Mouse (Mus musculus): ENCODE data around the gene Mapk1ip1l. TPM values are rescaled to one million over a fixed set of nuclear protein-coding genes. Genes with fewer than 3 reads are reported as not detected.

The Mapk1ip1l gene
- polyA plus RNA-seq, 2 experiments: 19.1 to 26.3 TPM

DNA sequence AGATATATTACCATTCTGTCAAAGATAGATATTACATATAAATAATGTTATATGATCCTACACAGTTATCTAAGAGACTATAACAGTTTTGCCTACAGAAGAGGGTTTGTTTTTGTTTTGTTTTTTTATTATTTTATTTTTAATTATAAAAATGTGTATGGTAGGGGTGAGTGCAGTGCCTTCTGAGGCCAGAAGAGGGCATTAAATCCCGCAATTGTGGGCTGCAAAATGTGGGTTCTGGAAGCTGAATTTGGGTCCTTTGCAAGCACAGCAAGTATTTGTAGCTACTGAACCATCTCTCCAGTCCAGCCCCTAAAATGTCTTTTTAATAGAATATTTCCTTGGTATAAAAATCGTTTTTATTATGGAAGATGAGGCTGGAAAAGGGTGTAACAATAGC is 19.0 kb upstream of the Mapk1ip1l start:
- Histone ChIP-seq H3K36me3 (replicated peaks; ENCODE audit: control insufficient read depth, insufficient read depth, low read depth) (peaks cover 12% of the 10 kb centered on the region), H3K9ac (replicated peaks) (no peak overlapping the region), H3K9me3 (ENCODE audit: control insufficient read depth, low read length) (no peaks in the 10 kb centered on the region), H3K4me1 (replicated peaks; ENCODE audit: control insufficient read depth in 2 of 2, insufficient read depth in 2 of 2, low read length in 1 of 2) (peaks cover 4 to 12% of the 10 kb centered on the region in 2 experiments), H3K4me2 (ENCODE audit: low read depth) (no peak overlapping the region), H3K4me3 (ENCODE audit: insufficient read depth in 1 of 2, low read depth in 2 of 2, low read length in 2 of 2) (no peak overlapping the region), H3K27me3 (ENCODE audit: control insufficient read depth, insufficient read depth, low read length) (no peaks in the 10 kb centered on the region), H3K27ac (no peak overlapping the region)
- WGBS (ENCODE audit: insufficient replicate concordance): 63% methylated on average over 2 of the region's 2 CpGs
- no peak for ATAC-seq (ENCODE audit: insufficient read depth)
- peak; percentile 64 for TF ChIP-seq CTCF (IDR thresholded peaks at IDR 0.05; ENCODE audit: low read depth)
- TF ChIP-seq EP300 (IDR thresholded peaks at IDR 0.05; ENCODE audit: low read depth): no peak
- no peak for DNase-seq (ENCODE audit: low read depth in 3 of 3, low spot score in 3 of 3)

- Histone ChIP-seq H3K4me3 (ENCODE audit: insufficient read depth in 1 of 2, low read depth in 2 of 2, low read length in 2 of 2) (no peak overlapping the region), H3K36me3 (replicated peaks; ENCODE audit: control insufficient read depth, insufficient read depth, low read depth) (peaks cover 6% of the 10 kb centered on the region), H3K27ac (no peak overlapping the region), H3K9me3 (ENCODE audit: control insufficient read depth, low read length) (no peaks in the 10 kb centered on the region), H3K9ac (replicated peaks) (no peak overlapping the region), H3K4me1 (replicated peaks; ENCODE audit: control insufficient read depth in 2 of 2, insufficient read depth in 2 of 2, low read length in 1 of 2) (peaks cover 8% of the 10 kb centered on the region in 2 experiments), H3K27me3 (ENCODE audit: control insufficient read depth, insufficient read depth, low read length) (no peaks in the 10 kb centered on the region), H3K4me2 (ENCODE audit: low read depth) (no peak overlapping the region)
- TF ChIP-seq EP300 (IDR thresholded peaks at IDR 0.05; ENCODE audit: low read depth) (no peak), CTCF (IDR thresholded peaks at IDR 0.05; ENCODE audit: low read depth) (no peak)
- DNase-seq (ENCODE audit: low read depth in 3 of 3, low spot score in 3 of 3) (no peak), ATAC-seq (ENCODE audit: insufficient read depth) (no peak)
- 83% methylated on average over 4 of the region's 4 CpGs for WGBS (ENCODE audit: insufficient replicate concordance)
Measured at GRCm38 (mm10) chr14:47281535-47281934, 16.5 kb upstream of the Mapk1ip1l start.

DNA sequence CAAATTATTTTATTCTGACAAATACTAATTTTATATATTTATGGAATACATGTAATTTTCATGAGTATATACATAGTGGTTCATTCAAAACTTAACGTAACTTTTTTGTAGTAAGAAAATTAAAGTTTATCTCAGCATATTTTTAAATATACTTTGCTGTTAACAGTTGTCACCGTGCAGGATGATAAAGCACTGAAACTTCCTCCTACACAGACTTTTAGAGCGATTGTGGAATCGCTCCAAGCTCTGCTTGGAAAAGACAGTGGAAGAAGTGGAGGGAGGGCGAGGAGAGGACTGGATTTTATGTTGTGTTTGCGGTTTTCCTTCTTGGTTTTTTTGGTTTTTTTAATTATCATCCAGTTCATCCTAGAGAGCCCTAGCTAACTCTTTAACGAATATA is 14.5 kb upstream of the Mapk1ip1l start:
- DNase-seq (ENCODE audit: low read depth in 3 of 3, low spot score in 3 of 3) (no peak), ATAC-seq (ENCODE audit: insufficient read depth) (no peak)
- 62% methylated on average over 7 of the region's 7 CpGs for WGBS (ENCODE audit: insufficient replicate concordance)
- no peaks in the 10 kb centered on the region for H3K9me3 ChIP-seq (ENCODE audit: control insufficient read depth, low read length)
- H3K36me3 ChIP-seq (replicated peaks; ENCODE audit: control insufficient read depth, insufficient read depth, low read depth): peaks cover 6% of the 10 kb centered on the region
- no peak overlapping the region for H3K9ac ChIP-seq (replicated peaks)
- no peak overlapping the region for H3K27ac ChIP-seq
- no peaks in the 10 kb centered on the region for H3K27me3 ChIP-seq (ENCODE audit: control insufficient read depth, insufficient read depth, low read length)
- H3K4me1 ChIP-seq (replicated peaks; ENCODE audit: control insufficient read depth in 2 of 2, insufficient read depth in 2 of 2, low read length in 1 of 2): peaks cover 4 to 11% of the 10 kb centered on the region in 2 experiments; a peak in 3 of 4 replicates
- H3K4me3 ChIP-seq (ENCODE audit: insufficient read depth in 1 of 2, low read depth in 2 of 2, low read length in 2 of 2): no peak overlapping the region
- TF ChIP-seq EP300 (IDR thresholded peaks at IDR 0.05; ENCODE audit: low read depth) (no peak), CTCF (IDR thresholded peaks at IDR 0.05; ENCODE audit: low read depth) (no peak)
- H3K4me2 ChIP-seq (ENCODE audit: low read depth): no peak overlapping the region

DNA sequence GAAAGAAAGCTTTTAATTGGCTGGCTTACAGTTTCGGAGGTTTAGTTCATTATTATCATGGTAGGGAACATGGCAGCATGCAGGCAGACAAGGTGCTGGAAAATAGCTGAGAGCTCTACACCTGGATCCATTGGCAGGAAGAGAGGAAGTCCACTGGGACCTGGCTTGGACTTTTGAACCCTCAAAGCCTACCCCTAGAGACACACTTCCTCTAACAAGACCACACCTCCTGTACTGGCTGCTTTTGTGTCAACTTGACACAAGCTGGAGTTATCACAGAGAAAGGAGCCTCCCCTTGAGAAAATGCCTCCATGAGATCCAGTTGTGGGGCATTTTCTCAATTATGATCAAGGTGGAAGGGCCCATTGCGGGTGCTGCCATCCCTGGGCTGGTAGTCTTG is 12.8 kb upstream of the Mapk1ip1l start:
- H3K4me1 ChIP-seq (replicated peaks; ENCODE audit: control insufficient read depth in 2 of 2, insufficient read depth in 2 of 2, low read length in 1 of 2): peaks cover 4 to 11% of the 10 kb centered on the region in 2 experiments; a peak in 3 of 4 replicates
- TF ChIP-seq EP300 (IDR thresholded peaks at IDR 0.05; ENCODE audit: low read depth) (no peak), CTCF (IDR thresholded peaks at IDR 0.05; ENCODE audit: low read depth) (no peak)
- DNase-seq (ENCODE audit: low read depth in 3 of 3, low spot score in 3 of 3) (no peak), ATAC-seq (ENCODE audit: insufficient read depth) (no peak)
- no peak overlapping the region for H3K27ac ChIP-seq
- no peaks in the 10 kb centered on the region for H3K27me3 ChIP-seq (ENCODE audit: control insufficient read depth, insufficient read depth, low read length)
- H3K9me3 ChIP-seq (ENCODE audit: control insufficient read depth, low read length): no peaks in the 10 kb centered on the region
- no peak overlapping the region for H3K4me3 ChIP-seq (ENCODE audit: insufficient read depth in 1 of 2, low read depth in 2 of 2, low read length in 2 of 2)
- 89% methylated on average over 2 of the region's 2 CpGs for WGBS (ENCODE audit: insufficient replicate concordance)
- no peak overlapping the region for H3K4me2 ChIP-seq (ENCODE audit: low read depth)
- peaks cover 9% of the 10 kb centered on the region for H3K36me3 ChIP-seq (replicated peaks; ENCODE audit: control insufficient read depth, insufficient read depth, low read depth)
- no peak overlapping the region for H3K9ac ChIP-seq (replicated peaks)

DNA sequence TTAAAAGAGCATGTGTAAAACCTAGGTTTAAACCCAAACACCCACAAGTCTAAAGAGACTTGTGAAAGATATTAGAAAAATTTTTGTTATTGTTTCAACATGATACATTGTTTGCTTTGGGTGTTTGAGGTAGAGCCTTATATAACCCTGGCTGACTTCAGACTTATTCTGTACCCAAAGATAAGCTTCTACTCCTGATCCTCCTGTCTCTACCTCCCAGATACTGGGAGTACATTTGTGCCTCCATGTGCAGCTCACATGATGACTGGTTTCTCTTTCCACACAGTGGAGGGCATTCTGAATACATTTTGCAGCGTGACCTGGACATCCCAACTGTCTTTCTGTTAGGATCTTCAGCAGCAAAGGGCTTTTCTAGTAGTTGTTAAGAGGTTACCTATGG is 11.9 kb upstream of the Mapk1ip1l start:
- WGBS (ENCODE audit: insufficient replicate concordance): 78% methylated on average over 1 of the region's 1 CpGs
- Histone ChIP-seq H3K9me3 (ENCODE audit: control insufficient read depth, low read length) (no peaks in the 10 kb centered on the region), H3K4me2 (ENCODE audit: low read depth) (no peak overlapping the region), H3K36me3 (replicated peaks; ENCODE audit: control insufficient read depth, insufficient read depth, low read depth) (peaks cover 14% of the 10 kb centered on the region), H3K27ac (no peak overlapping the region), H3K4me1 (replicated peaks; ENCODE audit: control insufficient read depth in 2 of 2, insufficient read depth in 2 of 2, low read length in 1 of 2) (peaks cover 4 to 11% of the 10 kb centered on the region in 2 experiments; a peak in 3 of 4 replicates), H3K4me3 (ENCODE audit: insufficient read depth in 1 of 2, low read depth in 2 of 2, low read length in 2 of 2) (no peak overlapping the region), H3K9ac (replicated peaks) (no peak overlapping the region), H3K27me3 (ENCODE audit: control insufficient read depth, insufficient read depth, low read length) (no peaks in the 10 kb centered on the region)
- DNase-seq (ENCODE audit: low read depth in 3 of 3, low spot score in 3 of 3) (no peak), ATAC-seq (ENCODE audit: insufficient read depth) (peak; percentile 51; the same call in 1 of the 2 replicates)
- TF ChIP-seq CTCF (IDR thresholded peaks at IDR 0.05; ENCODE audit: low read depth) (no peak), EP300 (IDR thresholded peaks at IDR 0.05; ENCODE audit: low read depth) (no peak)

Data from liver, embryonic 14.5 days (tissue).